Mouse (Mus musculus) myocyte (in vitro differentiated cells): ENCODE data around the gene Lrrc18. TPM values are rescaled to one million over a fixed set of nuclear protein-coding genes. Genes with fewer than 3 reads are reported as not detected.

Source experiments
- H3K27me3 ChIP-seq: one replicate; pipeline ENCODE4 v1.6.1; 2011; ENCODE audit not compliant: control insufficient read depth, insufficient read depth, insufficient read length
- H3K36me3 ChIP-seq: one replicate; pipeline ENCODE4 v1.6.1; 2011; ENCODE audit not compliant: control insufficient read depth, insufficient read depth
- H3K4me2 ChIP-seq: one replicate; pipeline ENCODE4 v1.6.1; 2011; ENCODE audit warnings: low read depth, control low read depth
- H3K4me3 ChIP-seq: one replicate; pipeline ENCODE4 v1.5.1; 2011; ENCODE audit warnings: mild to moderate bottlenecking, control low read depth, moderate library complexity
- H3K79me2 ChIP-seq: one replicate; pipeline ENCODE4 v1.6.1; 2011; ENCODE audit not compliant: control insufficient read depth, insufficient read depth
- H3ac ChIP-seq: one replicate; pipeline ENCODE4 v1.6.1; 2011; ENCODE audit not compliant: control insufficient read depth, insufficient read length
- CEBPB ChIP-seq: IDR thresholded peaks from 2 replicates; pipeline ENCODE4 v1.6.1; 2011; ENCODE audit warnings: mild to moderate bottlenecking, moderate library complexity; ENCODE audit not compliant: poor library complexity, insufficient read depth, severe bottlenecking
- E2F4 ChIP-seq: IDR thresholded peaks from one replicate; pipeline ENCODE4 v1.6.1; 2011; ENCODE audit warnings: mild to moderate bottlenecking, control low read depth, moderate library complexity; ENCODE audit not compliant: insufficient read depth
- MAX ChIP-seq: IDR thresholded peaks from one replicate; pipeline ENCODE4 v1.6.1; 2011; ENCODE audit warnings: low read depth, mild to moderate bottlenecking, control low read depth
- MYOD1 ChIP-seq, 3 experiments: IDR thresholded peaks; one replicate each; pipeline ENCODE4 v1.6.1; 2011; ENCODE audit warnings: control low read depth in 2 of 3, low read depth in 2 of 3, mild to moderate bottlenecking in 2 of 3, moderate library complexity in 1 of 3; ENCODE audit not compliant: insufficient read length in 2 of 3, control insufficient read depth in 1 of 3
- MYOG ChIP-seq, 3 experiments: IDR thresholded peaks; one replicate each; pipeline ENCODE4 v1.6.1; 2011; ENCODE audit warnings: control low read depth in 2 of 3, low read depth in 2 of 3, mild to moderate bottlenecking in 2 of 3; ENCODE audit not compliant: insufficient read length in 2 of 3, control insufficient read depth in 1 of 3, insufficient read depth in 1 of 3
- POLR2A ChIP-seq: IDR thresholded peaks from one replicate; pipeline ENCODE4 v1.6.1; 2011; ENCODE audit warnings: low read depth, mild to moderate bottlenecking, control low read depth, moderate library complexity; ENCODE audit not compliant: insufficient read length
- POLR2AphosphoS2 ChIP-seq: IDR thresholded peaks from one replicate; pipeline ENCODE4 v1.6.1; 2011; ENCODE audit warnings: low read depth, control low read depth; ENCODE audit not compliant: insufficient read length
- REST ChIP-seq: IDR thresholded peaks from one replicate; pipeline ENCODE4 v1.6.1; 2011; ENCODE audit warnings: mild to moderate bottlenecking, control low read depth, moderate library complexity; ENCODE audit not compliant: insufficient read depth, insufficient read length
- SRF ChIP-seq: IDR thresholded peaks from one replicate; pipeline ENCODE4 v1.6.1; 2011; ENCODE audit warnings: low read depth; ENCODE audit not compliant: control insufficient read depth, insufficient read length
- TCF12 ChIP-seq: IDR thresholded peaks from one replicate; pipeline ENCODE4 v1.6.1; 2011; ENCODE audit warnings: mild to moderate bottlenecking, control low read depth; ENCODE audit not compliant: poor library complexity, insufficient read depth, severe bottlenecking
- TCF3 ChIP-seq: IDR thresholded peaks from one replicate; pipeline ENCODE4 v1.6.1; 2011; ENCODE audit warnings: low read depth, control low read depth; ENCODE audit not compliant: insufficient read length
- USF1 ChIP-seq: IDR thresholded peaks from one replicate; pipeline ENCODE4 v1.6.1; 2011; ENCODE audit warnings: low read depth, mild to moderate bottlenecking, control low read depth, moderate library complexity
- polyA plus RNA-seq: library from polyadenylated mRNA; unstranded; fragments of >200 nt; fragmentation: generic; extraction: Trizol; gene quantifications from one replicate; pipeline ENCODE4 v1.2.1, GENCODE M21; 2012; ENCODE audit warnings: missing spikeins

The Lrrc18 gene
- not detected for polyA plus RNA-seq

GRCm38 (mm10) chr14:32991082-32991481 is at the start of gene Lrrc18:
Gene Lrrc18 (plus strand): TSS chr14:32991382.
- TF ChIP-seq CEBPB (no peak), POLR2A (no peak), SRF (no peak), USF1 (no peak)
- Histone ChIP-seq H3K36me3 (no peaks in the 10 kb centered on the region), H3K4me2 (no peak within 1 kb of the TSS), H3K4me3 (no peak within 1 kb of the TSS), H3K79me2 (no peaks in the 10 kb centered on the region), H3ac (no peak within 1 kb of the TSS), H3K27me3 (no peaks in the 10 kb centered on the region)

- no peak overlapping the region for H3ac ChIP-seq
- no peaks in the 10 kb centered on the region for H3K36me3 ChIP-seq
- H3K27me3 ChIP-seq: peaks cover 27% of the 10 kb centered on the region
- H3K79me2 ChIP-seq: no peaks in the 10 kb centered on the region
- TF ChIP-seq MYOG (IDR thresholded peaks at IDR 0.05; ENCODE audit: control insufficient read depth in 1 of 3, insufficient read depth in 1 of 3, insufficient read length in 2 of 3, low read depth in 2 of 3) (no peak), USF1 (no peak), E2F4 (no peak), POLR2AphosphoS2 (no peak), MYOD1 (IDR thresholded peaks at IDR 0.05; ENCODE audit: control insufficient read depth in 1 of 3, insufficient read length in 2 of 3, low read depth in 2 of 3) (no peak), TCF12 (no peak), SRF (no peak), CEBPB (no peak), TCF3 (no peak), REST (no peak)
- no peak overlapping the region for H3K4me3 ChIP-seq
- H3K4me2 ChIP-seq: no peak overlapping the region
These were observed 43.7 kb upstream of the Lrrc18 start for GRCm38 (mm10) chr14:32947512-32947911.

GRCm38 (mm10) chr14:32950312-32951301 is 40.6 kb upstream of the Lrrc18 start:
- Histone ChIP-seq H3K36me3 (no peaks in the 10 kb centered on the region), H3K79me2 (no peaks in the 10 kb centered on the region), H3ac (no peak overlapping the region), H3K4me2 (no peak overlapping the region), H3K27me3 (peaks cover 35% of the 10 kb centered on the region), H3K4me3 (no peak overlapping the region)
- TF ChIP-seq MYOD1 (IDR thresholded peaks at IDR 0.05; ENCODE audit: control insufficient read depth in 1 of 3, insufficient read length in 2 of 3, low read depth in 2 of 3) (peak in 1 of 3 experiments; percentile 1), USF1 (no peak)

GRCm38 (mm10) chr14:32956486-32956885 is 34.7 kb upstream of the Lrrc18 start:
- H3K4me2 ChIP-seq: no peak overlapping the region

GRCm38 (mm10) chr14:32958671-32959070 is 32.5 kb upstream of the Lrrc18 start:
- TF ChIP-seq REST (no peak), USF1 (no peak), E2F4 (no peak), TCF3 (no peak), SRF (no peak), MAX (no peak), POLR2AphosphoS2 (no peak), MYOD1 (IDR thresholded peaks at IDR 0.05; ENCODE audit: control insufficient read depth in 1 of 3, insufficient read length in 2 of 3, low read depth in 2 of 3) (no peak), CEBPB (no peak), MYOG (IDR thresholded peaks at IDR 0.05; ENCODE audit: control insufficient read depth in 1 of 3, insufficient read depth in 1 of 3, insufficient read length in 2 of 3, low read depth in 2 of 3) (no peak), TCF12 (no peak), POLR2A (no peak)
- no peak overlapping the region for H3K4me2 ChIP-seq
- H3ac ChIP-seq: no peak overlapping the region
- no peak overlapping the region for H3K4me3 ChIP-seq
- H3K79me2 ChIP-seq: no peaks in the 10 kb centered on the region
- peaks cover 50% of the 10 kb centered on the region for H3K27me3 ChIP-seq
- H3K36me3 ChIP-seq: no peaks in the 10 kb centered on the region

More at GRCm38 (mm10) chr14:32956486-32956885, 34.7 kb upstream of the Lrrc18 start:
- Histone ChIP-seq H3K27me3 (peaks cover 43% of the 10 kb centered on the region), H3K79me2 (no peaks in the 10 kb centered on the region), H3K4me3 (no peak overlapping the region), H3ac (no peak overlapping the region), H3K36me3 (no peaks in the 10 kb centered on the region)
- TF ChIP-seq MYOD1 (IDR thresholded peaks at IDR 0.05; ENCODE audit: control insufficient read depth in 1 of 3, insufficient read length in 2 of 3, low read depth in 2 of 3): no peak
- TF ChIP-seq TCF3: no peak
- TF ChIP-seq MAX: no peak
- TF ChIP-seq POLR2AphosphoS2: no peak
- no peak for TF ChIP-seq SRF
